Mouse (Mus musculus) spleen, adult 18-20 months (tissue): ENCODE results near the gene Atp8a2.

Source experiments
- DNase-seq, 2 experiments: peaks; one replicate each; pipeline ENCODE4 v3.0.0; 2022; ENCODE audit warnings: mixed read lengths in 2 of 2

Atp8a2 gene

GRCm38 (mm10) chr14:59590614-59591013 lies 606.4 kb downstream of the Atp8a2 start:
- peak in 1 of 2 experiments; percentile 34 for DNase-seq
